Mouse (Mus musculus) brain, adult 2 months (tissue): ENCODE data around the gene Hyal1.
"Not testable (repeated sequence)": the region's sequence is repeated elsewhere in the genome, so short reads cannot be mapped to it uniquely, and the experiment has no call there.

ENCODE experiments used
- DNase-seq: peaks from one replicate; pipeline ENCODE4 v3.0.0; 2011; ENCODE audit warnings: low read depth, low spot score

Hyal1 gene

GRCm38 (mm10) chr9:107571534-107572326 lies 5.0 kb upstream of the Hyal1 start:
- DNase-seq = no peak

GRCm38 (mm10) chr9:107572327-107572662 lies 4.4 kb upstream of the Hyal1 start:
- no peak for DNase-seq

- DNase-seq = not testable (repeated sequence)
These were observed 3.0 kb upstream of the Hyal1 start for GRCm38 (mm10) chr9:107573774-107574173.

- DNase-seq = peak; percentile 53
These were observed 959 bp upstream of the Hyal1 start for GRCm38 (mm10) chr9:107575579-107576356.

- no peak for DNase-seq
These were observed 1.1 kb downstream of the Hyal1 start for GRCm38 (mm10) chr9:107577871-107578270.

GRCm38 (mm10) chr9:107578587-107578986 lies 1.9 kb downstream of the Hyal1 start, which contains the start of gene Naa80:
TSS of gene Naa80 (plus strand) at chr9:107578887.
- DNase-seq = no peak

GRCm38 (mm10) chr9:107579023-107579900 lies 2.5 kb downstream of the Hyal1 start:
- DNase-seq = peak; percentile 92

GRCm38 (mm10) chr9:107580501-107581317 lies 4.0 kb downstream of the Hyal1 start, which contains the start of gene Hyal3:
TSS of gene Hyal3 (plus strand) at chr9:107580818.
- peak; percentile 98 for DNase-seq

GRCm38 (mm10) chr9:107581584-107581983 lies 4.9 kb downstream of the Hyal1 start:
- DNase-seq = no peak

- no peak for DNase-seq
These were observed 5.9 kb downstream of the Hyal1 start for GRCm38 (mm10) chr9:107582509-107583062.

GRCm38 (mm10) chr9:107583174-107583573 lies 6.4 kb downstream of the Hyal1 start:
- DNase-seq = no peak

- DNase-seq = no peak
These were observed 9.8 kb downstream of the Hyal1 start for GRCm38 (mm10) chr9:107586504-107586903.

- DNase-seq = peak; percentile 100
These were observed 10.5 kb downstream of the Hyal1 start, which contains the start of gene Ifrd2 for GRCm38 (mm10) chr9:107586974-107587832. TSS of gene Ifrd2 (plus strand) at chr9:107587642.

GRCm38 (mm10) chr9:107587833-107588639 lies 11.3 kb downstream of the Hyal1 start:
- peak; percentile 51 for DNase-seq

- no peak for DNase-seq
These were observed 13.5 kb downstream of the Hyal1 start for GRCm38 (mm10) chr9:107590058-107590772.

- DNase-seq = no peak
These were observed 14.0 kb downstream of the Hyal1 start for GRCm38 (mm10) chr9:107590773-107591060.

GRCm38 (mm10) chr9:107593101-107593976 lies 16.6 kb downstream of the Hyal1 start:
- peak; percentile 92 for DNase-seq
